Mouse (Mus musculus) thymus, postnatal 10 days (tissue): Measurements from ENCODE around the gene Bscl2.
"Not testable (repeated sequence)": the region's sequence is repeated elsewhere in the genome, so short reads cannot be mapped to it uniquely, and the experiment has no call there.

Source experiments
- DNase-seq, 2 experiments: peaks; one replicate each; pipeline ENCODE4 v3.0.0; 2021; ENCODE audit warnings: low spot score in 2 of 2

Gene Bscl2

DNA sequence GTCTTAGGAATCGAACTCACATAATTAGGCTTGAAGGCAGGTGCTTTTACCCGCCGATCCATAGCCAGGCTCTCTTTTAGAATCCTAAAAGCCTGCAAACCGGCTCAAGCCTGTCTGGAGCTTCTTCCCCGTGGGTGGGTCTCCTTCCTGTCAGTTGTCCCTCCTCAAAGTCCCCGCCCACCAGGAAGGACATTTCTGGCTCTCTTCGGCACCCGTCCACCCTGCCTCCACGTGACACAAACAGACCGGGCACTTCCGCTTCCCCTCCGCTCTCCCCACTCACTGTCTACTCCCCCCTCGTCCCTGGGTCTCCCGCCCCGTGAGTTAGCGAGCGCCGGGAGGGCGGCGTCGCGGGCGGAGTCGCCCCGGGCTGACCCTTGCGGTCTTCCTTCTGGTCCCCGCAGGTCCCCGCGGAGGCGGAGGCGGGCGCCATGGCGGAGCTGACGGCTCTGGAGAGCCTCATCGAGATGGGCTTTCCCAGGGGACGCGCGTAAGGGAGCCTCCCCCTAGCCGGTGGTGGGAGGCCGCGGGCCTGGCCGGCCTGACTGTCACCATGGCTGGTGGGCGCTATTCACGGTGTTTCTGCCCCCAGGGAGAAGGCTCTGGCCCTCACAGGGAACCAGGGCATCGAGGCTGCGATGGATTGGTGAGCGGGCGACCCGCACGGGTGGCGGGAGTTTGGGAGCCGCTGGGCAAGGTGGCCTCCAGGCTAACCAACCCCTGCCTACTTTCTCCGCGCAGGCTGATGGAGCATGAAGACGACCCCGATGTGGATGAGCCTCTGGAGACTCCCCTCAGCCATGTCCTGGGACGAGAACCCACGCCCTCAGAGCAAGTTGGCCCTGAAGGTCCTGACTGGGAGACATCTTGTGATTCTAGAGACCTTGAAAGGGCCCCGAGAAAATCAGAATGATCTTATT lies 34.3 kb downstream of the Bscl2 start, which contains the start of gene Ubxn1:
Gene Ubxn1, plus strand, starts transcription at position 230 of the 920 bp plus-strand sequence.
- peak; percentile 93 to 95 for DNase-seq

DNA sequence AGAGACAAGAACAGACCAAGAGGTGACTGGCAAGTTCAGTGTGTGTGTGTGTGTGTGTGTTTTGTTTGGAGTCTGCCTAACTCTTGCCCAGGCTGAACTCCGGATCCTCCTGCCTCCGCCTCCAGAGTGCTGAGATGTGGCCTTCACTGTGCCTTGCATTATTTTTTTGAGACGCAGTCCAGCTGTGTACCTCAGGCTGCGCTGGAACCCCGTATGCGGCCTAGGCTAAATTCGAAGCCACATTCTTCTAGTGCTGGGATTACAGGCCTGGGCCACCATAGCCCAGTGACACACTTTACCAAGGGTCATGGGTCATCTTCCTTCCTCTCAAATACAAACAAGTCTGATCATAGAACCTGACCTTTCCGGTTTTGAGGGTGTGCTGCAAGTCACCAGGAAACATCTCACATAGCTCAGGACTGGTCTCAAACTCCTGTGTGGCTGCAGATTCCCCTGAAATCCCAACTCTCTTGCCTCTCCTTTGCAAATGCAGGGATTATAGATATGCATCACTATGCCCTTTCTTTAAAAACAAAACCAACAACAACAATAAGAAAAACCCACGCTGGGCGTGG lies 35.1 kb downstream of the Bscl2 start:
- no peak for DNase-seq

DNA sequence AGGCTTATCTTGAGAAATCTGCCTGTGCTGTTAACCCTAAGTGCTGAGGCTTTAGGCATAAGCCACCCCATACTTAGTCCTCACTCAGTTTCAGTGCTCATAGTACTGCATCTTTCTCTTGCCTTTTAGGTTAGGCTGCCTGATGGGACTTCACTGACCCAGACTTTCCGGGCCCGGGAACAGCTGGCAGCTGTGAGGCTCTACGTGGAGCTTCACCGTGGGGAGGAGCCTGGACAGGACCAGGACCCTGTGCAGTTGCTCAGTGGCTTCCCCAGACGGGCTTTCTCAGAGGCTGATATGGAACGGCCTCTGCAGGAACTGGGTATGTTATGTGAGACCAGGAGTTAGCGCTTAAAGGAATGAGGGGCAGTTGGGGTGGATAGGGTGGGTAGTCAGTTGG lies 37.8 kb downstream of the Bscl2 start:
- DNase-seq: no peak

DNA sequence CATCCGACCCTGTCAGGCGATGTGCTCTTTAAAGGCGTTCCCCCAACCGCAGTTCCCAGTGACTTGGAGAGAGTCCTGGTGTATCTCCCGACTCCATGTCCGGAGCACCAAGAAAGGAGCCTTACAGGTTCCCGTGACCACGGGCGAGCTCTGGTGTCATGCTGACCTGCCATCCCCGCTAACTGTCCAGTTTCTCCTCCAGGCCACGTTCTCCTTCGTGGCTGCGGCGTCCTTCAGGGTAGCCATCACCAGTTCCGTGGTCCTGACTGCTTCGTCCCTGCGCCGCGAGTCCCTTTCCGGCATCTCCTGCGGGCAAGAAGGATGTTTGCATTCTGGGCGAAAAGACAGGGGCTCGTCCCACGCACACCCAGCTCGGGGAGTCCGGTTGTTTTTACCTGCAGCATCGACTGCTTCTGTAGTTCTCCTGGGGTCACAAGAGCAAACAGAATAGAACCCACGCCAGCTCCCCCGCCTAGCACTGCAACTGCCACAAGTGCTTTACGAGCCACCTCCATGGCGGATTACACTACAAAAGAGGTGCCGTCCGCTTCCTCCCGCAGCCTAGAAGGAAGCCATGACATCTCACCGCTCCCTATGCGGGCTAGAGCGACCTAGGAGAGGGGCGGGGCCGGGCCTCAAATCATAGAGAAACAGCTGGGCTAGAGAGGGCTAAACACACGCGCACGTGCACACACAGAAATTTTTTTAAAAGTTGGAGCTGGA lies 43.2 kb downstream of the Bscl2 start, which contains the start of gene Uqcc3:
Gene Uqcc3, minus strand, starts transcription at position 613 of the 723 bp plus-strand sequence.
- DNase-seq: peak; percentile 88

DNA sequence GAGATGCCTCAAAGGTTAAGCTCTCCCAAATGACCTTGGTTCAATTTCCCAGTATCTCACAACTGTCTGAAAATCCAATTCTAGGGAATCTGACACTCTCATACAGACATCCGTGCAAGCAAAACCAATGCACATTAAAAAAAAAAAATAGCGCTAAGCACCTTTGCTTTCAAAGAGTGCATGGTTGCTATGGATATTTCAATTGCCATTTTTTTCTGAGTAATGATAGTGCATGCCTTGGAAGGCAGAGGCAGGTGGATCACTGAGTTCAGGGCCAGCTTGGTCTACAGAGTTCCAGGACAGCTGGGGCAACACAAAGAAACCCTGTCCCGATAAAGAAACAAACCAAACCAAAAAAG lies 43.7 kb downstream of the Bscl2 start:
- no peak for DNase-seq

DNA sequence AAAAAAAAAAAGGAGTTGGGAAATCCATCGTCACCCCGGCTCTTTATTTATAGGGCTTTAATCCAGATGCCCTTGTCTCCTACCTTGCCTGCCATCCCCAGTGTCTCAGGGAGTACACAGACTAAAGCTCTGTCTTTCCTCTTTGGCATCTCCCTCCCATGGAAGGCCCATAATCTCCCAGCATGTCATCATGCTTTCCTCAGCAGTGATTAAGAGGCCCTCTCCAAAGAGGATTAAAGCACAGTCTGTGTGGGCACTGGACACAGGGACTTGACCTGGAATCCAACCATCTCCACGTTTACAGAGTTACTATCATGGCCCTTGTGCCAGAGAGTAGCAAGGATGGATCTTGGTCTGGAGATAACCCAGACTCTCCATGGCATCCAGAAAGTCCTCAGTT lies 46.3 kb downstream of the Bscl2 start, which contains the start of the genes Lbhd1 and Gm49403:
Gene Lbhd1, plus strand, starts transcription at position 117 of the 400 bp plus-strand sequence.
Gene Gm49403, plus strand, starts transcription at position 315 of the 400 bp plus-strand sequence.
- DNase-seq: no peak

DNA sequence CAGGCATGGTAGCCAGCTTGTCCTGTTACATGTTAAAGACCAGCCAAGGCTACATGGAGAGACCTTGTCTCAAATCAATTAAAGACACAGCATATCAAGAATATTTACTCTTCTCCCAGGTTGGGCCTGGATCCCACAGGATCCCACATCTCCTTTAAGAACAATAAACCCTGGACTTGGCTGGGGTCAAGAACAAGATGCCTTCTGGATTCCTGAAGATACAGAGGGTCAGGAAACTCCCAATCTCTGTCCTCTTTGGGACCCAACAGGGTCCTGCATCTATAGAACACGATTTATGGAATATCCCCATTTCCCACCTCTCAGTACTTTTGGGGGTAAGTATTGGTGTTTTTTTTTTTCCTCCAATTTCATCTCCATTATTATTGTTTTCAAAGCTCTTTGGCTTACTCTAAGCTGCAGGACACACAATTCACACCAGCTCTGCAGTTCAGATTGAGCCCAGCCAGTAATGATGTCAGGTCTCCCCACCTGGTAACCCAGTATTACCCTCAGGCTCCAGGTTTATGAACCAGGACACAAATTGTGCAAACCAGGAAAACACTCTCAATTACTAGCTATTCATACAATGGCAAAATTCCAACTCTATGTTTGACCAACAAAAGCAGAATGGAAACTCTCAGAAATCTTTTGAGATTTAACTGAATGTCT lies 49.8 kb downstream of the Bscl2 start:
- no peak for DNase-seq

DNA sequence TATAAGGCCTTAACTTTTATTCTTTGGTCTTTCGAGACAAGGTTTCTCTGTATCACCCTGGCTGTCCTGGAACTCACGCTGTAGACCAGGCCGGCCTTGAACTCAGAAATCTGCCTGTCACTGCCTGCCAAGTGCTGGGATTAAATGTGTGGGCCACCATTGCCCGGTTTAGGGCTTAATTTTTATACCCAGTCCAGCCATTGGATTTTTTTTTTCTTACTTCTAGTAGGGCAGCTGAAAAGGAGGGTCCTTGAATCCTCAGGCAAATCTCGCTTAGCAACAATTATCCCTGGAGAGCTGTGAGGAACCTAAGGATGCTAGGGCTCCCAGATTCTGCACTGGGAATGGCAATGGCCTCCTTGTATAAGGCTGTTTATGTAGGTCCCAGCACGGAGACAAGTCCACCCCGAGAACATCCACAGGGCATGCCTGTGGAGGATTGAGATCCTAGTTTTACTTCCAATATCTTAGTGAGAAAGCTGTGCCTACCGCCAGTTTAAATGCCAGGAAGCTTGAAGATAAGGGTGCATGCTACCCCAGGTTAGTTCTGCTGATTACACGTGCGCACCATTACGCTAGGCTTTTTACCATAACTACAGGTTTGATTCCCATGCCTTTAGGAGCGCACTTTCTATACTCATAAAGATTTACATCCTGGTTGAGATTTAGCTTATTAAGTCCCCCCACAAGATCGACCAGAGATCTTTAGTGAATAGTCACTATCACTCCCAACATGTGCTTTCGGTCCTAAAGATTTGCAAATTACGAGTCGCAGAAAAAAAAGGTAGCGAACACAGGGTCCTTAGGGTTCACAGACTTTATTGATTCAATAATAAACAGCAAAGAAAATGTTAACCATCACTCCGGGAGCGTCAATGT lies 50.6 kb downstream of the Bscl2 start:
- DNase-seq: no peak

DNA sequence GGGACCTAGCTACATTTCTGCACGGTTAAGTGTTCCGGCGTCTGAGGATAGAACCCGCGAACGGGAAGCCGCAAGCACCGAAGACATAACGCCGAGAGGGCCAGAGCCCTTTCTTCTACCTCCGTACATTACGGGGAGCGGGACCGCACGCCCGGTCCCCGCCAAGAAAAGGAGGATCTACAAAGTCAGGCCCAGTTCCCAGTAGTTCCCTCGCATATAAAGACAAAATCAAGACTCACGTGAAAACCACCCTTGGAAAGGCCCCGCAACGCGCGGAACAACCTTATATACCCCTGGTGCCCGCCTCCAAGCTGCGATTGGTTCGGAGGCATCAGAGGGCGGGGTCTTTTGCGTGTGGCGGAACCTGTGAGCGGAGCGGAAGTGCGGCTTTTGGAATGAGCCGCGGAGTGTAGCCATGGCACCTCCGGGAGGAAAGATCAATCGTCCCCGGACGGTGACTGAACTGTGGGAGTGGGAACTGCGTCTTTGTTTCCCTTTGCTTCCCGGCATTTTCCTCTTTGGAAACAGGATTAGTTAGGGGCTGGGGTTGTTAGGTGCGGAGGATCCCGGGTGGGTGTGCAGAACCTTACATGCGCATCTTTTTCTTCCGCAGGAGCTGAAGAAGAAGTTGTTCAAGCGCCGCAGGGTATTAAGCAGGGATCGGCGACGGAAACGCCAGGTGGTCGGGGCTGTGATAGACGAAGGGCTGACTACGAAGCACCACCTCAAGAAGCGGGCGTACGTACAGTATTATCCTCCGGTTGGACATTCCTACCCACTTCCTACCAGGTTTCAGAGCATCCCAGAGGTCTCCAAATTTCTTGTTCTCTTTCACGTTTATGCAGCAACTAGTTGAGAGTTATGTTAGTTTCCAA lies 51.5 kb downstream of the Bscl2 start, which contains the start of the genes 1810009A15Rik and Gm49416:
Gene 1810009A15Rik, plus strand, starts transcription at position 343 of the 875 bp plus-strand sequence.
Gene Gm49416, plus strand, starts transcription at position 416 of the 875 bp plus-strand sequence.
- DNase-seq: peak; percentile 94 to 96

DNA sequence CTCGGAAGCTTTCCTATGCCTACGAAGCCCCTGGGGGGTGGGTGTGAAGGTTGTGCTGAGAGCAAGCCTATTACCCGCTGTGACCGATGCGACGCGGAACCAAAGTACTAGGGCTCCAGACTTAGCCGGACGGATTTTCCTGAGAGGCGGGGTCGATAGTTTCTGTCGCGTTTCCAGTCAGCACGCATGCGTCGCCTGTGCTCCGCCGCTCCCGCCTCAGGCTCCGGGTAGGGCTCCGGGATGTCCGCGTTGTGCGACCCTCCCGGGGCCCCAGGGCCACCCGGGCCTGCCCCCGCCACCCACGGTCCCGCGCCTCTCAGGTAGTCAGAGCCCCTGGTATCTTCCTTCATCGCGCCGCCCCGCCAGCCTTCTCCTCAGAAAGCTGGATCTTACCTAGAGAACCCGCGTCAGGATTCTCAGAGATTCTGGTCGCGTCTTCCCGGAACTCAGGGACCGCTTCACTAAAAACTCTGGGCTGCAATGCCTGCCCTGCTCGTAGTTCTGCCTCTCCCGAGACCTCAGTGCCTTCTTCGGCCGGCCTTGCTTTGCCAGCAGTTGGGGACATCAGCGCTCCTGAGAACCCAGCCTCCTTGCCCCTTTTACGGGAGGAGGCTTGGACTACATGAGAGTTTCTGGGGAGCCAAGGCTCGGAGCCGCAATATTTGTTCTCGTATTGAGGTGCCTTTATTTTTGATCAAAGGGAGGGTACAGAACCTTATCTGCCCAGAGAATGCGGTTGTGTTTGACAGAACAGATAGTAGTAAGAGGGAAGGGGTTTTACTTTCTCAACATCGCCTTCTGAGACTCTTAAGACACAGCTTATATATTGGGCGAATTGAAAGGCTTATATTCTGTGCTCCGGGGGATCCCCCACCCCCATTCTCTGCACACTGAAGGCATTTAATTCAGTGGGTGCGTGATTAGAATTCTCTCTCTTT lies 55.8 kb downstream of the Bscl2 start, which contains the start of gene Ints5:
Gene Ints5, plus strand, starts transcription at position 177 of the 938 bp plus-strand sequence.
- peak; percentile 73 to 83 for DNase-seq

DNA sequence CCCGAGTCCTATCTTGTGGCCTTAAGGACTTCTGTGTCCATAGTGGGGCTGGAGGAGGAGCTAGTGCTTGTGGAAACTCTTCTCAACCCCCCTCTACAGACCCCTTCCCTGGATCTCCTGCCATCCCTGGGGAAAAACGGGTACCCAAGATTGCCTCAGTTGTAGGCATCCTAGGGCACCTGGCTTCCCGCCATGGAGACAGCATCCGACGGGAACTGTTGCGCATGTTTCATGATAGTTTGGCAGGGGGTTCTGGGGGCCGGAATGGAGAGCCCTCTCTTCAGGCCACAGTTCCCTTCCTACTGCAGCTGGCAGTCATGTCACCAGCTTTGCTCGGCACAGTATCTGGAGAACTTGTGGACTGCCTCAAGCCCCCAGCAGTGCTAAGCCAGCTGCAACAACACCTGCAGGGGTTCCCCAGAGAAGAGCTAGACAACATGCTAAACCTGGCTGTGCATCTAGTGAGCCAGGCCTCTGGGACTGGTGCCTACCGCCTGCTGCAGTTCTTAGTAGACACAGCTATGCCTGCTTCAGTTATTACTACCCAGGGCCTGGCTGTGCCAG lies 58.2 kb downstream of the Bscl2 start:
- no peak for DNase-seq

DNA sequence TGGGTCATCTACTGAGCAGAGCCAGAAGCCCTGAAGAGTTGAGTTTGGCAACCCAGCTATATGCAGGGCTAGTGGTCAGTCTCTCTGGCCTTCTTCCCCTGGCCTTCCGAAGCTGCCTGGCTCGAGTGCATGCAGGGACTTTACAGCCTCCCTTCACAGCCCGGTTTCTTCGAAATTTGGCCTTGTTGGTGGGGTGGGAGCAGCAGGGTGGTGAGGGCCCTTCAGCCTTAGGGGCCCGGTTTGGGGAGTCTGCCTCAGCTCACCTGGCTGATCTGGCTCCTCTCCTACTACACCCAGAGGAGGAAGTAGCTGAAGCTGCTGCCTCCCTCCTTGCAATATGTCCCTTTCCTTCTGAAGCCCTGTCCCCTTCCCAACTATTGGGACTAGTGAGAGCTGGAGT lies 59.0 kb downstream of the Bscl2 start:
- not testable (repeated sequence) for DNase-seq

DNA sequence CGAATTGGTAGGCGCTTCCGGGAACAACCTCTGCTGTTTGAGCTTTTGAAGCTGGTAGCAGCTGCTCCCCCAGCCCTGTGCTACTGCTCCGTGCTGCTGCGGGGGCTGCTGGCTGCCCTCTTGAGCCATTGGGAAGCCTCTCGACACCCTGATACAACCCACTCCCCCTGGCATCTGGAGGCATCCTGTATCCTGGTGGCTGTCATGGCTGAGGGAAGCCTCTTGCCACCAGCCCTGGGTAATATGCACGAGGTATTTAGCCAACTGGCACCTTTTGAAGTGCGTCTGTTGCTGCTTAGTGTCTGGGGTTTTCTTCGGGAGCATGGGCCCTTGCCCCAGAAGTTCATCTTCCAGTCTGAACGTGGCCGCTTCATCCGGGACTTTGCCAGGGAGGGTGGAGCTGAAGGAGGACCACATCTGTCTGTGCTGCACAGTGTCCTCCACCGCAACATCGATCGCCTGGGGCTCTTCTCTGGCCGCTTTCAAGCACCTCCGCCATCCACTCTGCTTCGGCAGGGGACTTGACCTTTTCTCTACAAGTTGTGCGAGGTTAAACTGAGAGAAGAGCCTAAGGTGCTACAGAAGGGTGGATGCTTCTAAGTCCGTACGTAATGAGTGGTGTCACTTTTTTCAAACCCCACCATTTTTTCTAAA lies 60.1 kb downstream of the Bscl2 start:
- DNase-seq: not testable (repeated sequence)

DNA sequence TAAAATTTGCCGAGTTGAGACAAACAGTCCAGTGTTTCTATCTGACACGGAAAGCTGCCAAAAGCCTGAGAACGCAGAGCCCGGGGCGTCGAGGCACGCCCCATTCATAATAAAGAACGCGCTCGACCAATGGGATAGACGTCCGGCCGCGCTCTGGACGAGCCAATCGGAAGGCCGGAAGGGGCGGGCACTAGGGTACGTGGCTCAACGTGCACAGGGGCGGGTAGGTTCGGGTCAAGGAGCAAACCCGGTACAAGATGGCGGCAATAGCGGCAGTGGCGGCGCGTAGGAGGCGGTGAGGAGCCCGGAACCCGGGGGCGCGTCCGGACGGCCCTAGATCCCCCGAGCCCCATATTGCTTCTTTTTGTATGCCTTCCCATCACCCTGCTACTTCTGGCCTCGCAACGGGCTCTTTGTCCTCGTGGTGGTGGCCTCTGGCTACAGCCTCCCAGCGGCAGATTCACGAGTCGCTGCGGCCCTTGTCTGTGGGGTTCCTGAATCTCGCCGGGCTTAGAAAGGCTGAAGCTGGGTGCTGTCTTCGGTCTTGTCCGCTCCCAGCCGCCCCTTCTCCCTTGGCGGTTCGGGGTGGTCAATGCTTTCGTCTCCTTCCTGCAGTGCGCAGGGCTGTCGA lies 60.7 kb downstream of the Bscl2 start, which contains the start of gene Ganab:
Gene Ganab, plus strand, starts transcription at position 207 of the 631 bp plus-strand sequence.
- DNase-seq: peak; percentile 90 to 92
